Mouse (Mus musculus) urinary bladder, postnatal 25 days (tissue): ENCODE measurements around the gene Ginm1.

ENCODE experiments used
- DNase-seq: peaks from one replicate; pipeline ENCODE4 v3.0.0; 2022; ENCODE audit warnings: low spot score

Ginm1 gene

DNA sequence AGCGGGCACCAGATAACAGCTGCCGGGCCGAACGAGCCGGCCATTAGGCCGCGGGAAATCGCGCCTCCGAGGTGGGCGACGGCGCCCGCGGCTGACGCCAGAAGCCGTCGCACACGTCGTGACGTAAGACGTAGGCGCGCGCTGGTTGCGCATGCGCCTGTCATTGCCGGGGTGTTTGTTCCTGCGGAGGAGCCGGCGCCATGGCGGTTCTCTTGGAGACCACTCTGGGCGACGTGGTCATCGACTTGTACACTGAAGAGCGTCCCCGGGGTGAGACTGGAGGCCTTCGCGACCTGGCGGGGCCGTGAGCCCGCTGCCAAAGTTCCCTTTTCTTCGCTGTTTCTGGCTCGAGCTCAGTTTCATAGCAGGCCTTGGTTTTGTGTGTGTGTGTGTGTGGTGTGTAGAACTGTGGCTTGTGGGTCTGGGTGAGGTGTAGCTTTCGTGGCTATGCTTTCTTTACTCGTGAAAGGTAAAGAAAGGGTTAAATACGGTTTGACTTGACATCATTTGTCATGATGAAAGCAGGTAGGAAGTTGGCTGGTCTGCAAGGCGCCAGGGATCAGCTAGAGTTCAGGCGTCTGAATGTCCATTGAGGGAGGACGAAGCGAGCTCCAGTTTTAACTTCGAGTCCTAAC lies at the start of gene Ginm1, which contains the start of gene Ppil4:
Gene Ginm1 (minus strand): TSS at position 74 of the 635 bp plus-strand sequence.
Gene Ppil4 (plus strand): TSS at position 141 of the 635 bp plus-strand sequence.
- peak; percentile 90 for DNase-seq

DNA sequence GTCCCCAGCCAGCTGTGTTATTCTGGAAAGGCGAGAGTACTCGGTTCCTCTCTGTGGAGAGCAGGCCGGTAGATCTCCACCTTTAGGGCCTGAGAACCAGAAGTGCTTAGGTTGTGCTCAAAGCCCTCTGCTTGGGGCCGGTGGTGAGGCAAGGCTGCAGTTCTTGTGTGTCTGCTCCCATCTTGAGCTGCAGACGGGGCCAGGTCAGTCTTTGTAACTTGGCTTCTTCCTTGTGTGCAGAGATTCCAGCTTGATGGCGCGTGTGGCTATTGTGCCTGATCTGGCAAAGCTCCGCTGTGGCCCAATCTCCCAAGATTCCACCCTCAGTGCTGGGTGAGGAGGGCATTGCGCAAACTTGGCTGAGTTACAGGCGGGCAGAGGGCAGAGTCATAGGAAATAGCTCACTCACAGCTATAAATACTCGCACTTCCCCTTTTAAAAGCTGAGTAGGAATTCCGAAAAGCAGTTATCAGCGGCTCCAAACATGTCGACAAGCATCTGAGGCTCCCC lies 49.0 kb upstream of the Ginm1 start:
- DNase-seq: peak; percentile 57

DNA sequence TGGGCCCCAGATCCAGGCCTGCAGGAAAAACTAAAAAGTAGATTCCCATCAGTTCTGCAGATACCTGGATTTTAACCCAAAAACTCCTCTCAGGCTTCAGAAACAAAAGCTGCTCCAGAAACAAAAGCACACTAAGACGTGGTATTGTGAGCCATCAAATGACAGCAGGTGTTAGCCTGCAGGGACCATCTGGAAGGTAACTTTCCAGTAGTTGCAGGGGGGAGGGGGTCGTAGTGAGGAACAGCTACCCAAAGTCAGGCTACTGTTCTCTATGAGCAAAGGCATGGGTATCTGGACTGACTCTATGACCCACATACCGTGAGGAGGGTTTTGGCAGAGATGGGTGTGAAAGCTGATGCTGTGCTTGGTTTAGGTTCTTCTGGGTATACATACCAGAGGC lies 48.2 kb upstream of the Ginm1 start:
- no peak for DNase-seq

DNA sequence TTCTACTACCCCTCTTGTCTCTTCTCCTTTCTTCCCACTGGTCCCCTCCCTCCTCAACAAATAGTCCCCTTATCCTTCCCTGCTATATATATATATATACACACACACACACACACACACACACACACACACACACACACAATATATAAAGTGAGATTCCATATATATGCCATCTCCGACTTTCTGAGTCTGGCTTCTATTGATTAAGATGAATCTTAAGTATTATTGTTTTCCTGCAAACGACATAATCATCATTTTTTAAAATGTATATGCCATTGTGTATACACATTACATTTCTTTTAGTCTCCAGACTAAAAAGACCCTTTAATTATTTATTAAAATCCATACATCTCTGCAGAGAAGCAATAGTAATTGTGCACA lies 47.7 kb upstream of the Ginm1 start:
- no peak for DNase-seq

DNA sequence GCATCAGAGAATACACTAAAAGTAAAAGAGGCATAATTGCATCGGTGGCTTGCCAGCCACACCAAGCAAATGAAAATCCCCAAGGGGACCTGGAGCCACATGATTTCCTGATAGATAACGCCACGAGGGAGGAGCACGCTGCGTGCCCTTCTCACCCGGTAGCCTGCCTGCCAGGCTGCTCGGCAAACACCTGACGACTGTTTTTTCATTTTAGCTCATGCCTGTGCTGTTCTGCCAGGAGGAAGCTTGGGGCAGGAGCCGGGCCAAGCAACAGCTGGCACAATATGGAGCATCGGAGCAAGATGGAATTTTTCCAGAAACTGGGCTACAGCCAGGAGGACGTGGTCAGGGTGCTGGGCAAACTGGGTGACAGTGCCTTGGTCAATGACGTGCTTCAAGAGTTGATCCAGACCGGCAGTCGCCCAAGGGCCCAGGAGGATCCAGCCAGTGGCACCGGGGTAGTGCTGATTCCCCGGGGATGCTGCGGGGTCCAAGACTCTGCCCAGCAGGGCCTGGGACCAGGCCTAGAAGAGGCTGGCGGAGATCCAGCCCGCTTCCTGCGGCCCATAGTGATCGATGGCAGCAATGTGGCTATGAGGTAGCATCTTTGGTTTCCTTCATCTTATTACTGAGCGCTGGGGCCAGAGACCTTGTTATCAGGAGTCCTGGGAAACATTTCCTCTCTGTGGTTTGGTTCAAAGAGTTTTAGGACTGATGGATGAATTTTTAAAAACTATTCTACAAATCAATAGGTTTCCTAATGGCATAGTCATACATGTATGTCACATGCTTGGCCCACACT lies 47.1 kb upstream of the Ginm1 start:
- no peak for DNase-seq

DNA sequence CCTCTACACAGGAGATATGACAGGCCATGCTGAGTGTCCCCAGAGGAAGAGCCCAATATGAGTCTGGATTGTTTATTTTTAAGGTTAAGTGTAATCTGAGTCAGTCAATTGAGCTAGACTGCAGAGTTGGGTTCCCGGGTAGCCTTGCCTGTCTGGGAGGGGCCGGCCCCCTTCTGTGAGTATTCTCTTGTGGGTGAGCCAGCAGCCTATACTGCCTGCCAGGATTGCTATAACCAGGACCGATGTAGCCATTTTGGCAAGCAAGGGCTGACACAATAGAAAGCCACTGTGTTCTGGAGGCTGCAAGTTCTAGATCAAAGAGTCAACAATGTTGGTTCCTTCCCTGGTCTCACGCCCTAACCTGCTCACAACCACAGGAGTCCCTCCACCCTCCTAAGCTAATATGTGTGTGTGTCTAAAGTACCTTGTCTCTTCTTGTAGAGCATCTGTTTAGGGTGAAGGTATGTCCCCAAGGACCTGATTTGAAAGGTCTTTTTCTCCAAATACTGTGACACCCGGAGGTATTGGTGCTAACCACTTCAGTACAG lies 46.3 kb upstream of the Ginm1 start:
- DNase-seq: no peak

DNA sequence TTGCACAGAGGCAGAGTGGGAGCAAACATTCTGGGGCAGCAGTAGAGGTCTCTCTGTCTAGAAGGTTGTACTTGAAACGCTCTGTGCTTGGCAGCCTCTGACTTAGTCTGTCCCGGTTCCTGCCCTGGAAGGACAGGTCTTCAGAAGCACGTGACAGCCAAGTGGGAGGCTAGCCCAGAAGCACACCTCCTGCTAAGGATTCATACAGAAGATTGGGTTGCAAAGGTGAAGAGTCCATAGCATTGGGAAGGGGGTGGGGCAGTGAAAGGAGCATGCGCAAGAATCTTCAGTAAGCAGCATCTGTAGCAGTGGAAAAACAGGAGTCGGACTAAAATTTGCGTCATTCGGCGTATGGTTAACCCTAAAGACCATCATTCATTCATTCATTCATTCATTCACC lies 45.4 kb upstream of the Ginm1 start:
- DNase-seq: no peak

DNA sequence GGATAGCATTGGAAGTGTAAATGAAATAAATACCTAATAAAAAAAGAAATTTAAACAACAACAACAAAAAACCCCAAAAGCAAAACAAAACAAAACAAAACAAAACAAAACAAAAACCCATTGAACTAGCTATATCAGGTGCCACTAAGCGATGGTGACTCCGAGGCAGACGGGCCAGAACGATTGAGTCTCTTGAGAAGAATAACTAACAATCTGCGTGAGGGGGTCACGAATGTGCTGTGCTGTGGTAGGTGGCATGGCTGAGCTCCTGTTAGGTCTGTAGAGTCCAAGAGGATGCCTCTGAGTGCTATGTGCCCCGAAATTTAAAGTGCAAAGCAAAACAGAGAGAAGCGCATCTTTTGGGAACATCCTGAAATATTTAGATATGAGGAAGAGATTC lies 44.8 kb upstream of the Ginm1 start:
- DNase-seq: no peak

DNA sequence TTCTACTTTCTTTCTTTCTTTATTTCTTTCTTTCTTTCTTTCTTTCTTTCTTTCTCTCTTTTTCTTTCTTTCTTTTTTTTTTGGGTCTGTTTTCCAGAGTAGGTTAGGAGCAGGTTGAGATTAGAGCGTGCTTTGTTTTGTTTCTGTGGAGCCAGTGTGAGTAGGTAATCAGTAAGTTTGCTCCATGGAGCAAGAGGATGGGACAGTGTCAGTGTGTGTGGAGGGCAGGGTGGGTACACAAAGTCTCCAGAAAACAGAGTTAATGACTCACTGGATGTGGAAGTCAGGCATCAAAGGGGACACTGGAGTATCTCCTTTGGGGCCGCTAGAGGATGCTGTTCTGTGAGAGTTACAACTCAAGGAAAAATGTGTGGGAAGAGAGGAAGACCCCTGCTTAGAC lies 44.3 kb upstream of the Ginm1 start:
- DNase-seq: no peak

DNA sequence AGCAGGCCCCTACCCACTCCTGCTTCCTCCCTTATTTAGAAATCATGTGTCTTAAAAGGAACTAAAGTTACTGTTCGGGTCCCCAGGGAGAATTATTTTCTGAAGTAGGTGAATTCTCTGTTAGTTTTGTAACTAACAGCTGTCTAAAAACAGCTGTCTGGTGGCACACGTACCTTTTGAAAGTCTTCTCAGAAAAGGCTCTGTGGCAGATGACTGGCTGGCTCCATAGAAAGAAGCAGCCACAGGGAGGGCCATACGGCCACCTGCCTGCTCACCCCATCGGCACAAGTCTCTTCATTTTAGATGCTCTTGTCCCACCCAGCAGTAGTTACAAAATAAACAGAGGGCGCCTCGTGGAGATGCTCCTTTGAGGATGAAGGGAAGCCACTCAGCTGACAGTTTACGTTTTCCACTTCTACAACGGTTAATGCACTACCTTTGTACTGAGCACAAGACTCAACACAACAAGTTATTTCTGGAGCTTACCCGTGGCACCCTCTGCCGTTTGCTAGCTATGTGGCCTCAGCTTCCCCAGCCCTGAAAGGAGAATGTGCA lies 42.1 kb upstream of the Ginm1 start:
- DNase-seq: no peak

DNA sequence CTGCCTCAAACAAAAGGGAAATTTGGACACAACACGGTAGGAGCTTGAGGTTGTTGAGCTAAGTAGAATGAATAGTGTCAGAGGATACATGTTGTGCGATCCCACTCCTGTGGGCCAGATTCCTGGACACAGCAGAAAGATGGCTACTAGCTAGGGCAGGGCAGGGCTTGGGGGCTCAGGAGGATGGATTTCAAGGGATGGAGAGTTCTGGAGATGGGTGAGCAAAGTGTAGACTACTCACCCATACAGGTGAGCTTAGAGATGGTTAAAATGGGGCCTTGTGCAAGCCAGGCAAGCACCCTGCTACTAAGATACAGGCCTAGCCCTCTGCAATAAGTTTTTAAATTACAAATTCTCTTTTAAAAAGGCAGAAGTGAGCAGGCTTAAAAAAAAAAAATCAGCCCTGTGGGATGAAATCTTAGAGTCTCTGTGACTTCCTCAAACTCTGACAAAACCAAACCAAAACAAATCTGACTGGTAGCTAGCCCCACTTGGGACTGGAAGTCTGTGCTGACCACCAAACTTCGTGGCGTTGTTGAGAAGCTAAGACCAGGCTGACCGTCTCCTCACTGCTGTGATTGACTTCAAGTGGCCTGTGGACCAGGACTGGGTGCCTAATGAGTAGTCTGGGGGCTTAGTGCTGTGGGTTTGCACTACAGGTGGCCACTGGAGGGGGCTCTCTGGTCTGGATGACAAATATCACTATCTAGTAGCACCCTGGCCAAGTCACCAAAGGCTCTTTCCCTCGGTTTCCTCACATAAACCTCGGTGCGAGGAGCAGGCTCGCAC lies 40.9 kb upstream of the Ginm1 start:
- no peak for DNase-seq

DNA sequence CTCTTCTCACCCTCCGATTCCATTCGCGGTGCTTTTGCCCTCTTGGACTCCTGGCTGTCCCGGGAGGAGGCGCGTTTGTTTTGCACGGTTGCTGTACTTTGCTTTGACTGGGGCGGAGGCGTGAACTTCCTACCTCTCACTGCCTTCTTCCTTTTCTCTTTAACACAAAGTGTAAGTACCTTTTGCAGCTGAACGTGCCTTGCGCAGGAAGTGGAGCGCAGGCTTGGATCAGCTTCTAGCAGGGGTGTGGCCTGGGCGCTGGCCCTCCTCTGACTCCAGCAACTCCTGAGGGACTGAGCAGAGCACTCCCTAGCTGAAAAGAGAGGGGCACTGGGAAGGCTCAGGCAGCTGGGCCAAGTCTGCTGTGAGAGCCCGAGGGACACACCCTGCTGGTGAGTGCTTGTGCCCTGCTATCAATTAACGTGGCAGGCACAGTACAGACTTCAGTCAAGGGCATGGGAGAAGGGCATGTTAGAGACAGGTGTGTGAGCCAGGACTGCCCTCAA lies 39.6 kb upstream of the Ginm1 start, which contains the start of gene Zc3h12d:
Gene Zc3h12d (plus strand): TSS at position 300 of the 506 bp plus-strand sequence.
- no peak for DNase-seq

DNA sequence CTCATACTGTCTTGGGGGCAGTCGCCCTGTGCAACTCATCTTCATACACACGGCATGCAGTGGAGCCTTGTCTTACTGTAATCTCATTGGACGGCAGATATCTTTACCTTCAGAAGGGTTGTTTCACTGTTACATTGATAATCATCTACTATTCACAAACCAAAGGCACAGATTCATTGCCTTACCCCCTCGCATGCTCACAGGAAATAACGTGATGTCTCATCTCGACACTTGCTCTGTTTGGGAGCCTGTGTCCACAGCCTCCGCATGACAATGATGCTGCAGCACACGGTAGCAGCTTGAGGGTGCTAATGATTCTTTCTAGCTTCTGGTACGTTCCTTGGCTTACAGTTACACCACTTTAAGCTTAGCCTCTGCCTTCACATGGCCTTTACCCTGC lies 33.5 kb upstream of the Ginm1 start:
- no peak for DNase-seq

DNA sequence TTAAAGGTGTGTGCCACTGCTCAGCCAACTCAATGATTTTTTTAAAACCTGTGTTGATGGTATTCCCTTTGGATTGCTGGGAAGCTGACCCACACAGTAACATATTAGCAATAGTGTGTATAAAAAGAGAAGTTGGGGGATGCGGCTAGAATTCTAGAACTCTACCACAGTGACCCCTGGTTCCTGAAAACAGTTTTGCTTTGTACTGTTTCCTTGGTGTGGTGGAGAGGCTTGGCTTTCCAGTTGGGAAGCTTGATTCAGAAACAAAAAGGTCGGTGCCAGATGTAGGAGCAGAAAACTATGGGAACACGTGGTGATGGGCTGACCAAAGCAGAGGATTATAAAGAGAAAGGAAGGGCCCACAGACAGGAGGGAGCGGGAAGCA lies 32.6 kb upstream of the Ginm1 start:
- DNase-seq: no peak

DNA sequence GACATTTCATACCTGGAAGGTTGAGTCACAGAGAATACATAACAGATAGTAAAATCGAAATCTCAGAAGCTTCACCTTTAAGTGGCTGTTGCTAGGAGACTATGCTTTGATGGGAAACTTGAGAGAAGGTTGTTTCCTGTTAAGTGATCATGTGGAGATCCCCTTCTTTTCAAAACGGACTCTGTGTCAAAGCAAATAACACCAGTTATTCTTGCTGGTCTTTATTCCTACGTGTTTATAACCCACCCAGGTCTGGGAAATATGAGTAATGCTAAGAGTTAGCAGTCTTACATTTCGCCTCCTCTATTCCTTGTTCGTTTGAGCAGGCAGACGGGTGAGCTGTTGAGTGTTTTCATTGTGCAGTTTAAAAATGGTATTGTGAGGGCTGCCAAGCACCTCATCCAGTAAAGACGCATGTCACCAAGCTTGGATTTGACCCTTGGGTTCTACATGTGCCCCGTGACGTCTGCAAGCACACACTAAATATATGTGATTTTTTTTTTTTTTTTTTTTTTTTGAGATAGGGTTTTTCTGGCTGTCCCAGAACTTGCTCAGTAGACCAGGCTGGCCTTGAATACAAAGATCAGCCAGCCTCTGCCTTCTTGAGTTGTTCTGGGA lies 32.1 kb upstream of the Ginm1 start:
- DNase-seq: no peak

DNA sequence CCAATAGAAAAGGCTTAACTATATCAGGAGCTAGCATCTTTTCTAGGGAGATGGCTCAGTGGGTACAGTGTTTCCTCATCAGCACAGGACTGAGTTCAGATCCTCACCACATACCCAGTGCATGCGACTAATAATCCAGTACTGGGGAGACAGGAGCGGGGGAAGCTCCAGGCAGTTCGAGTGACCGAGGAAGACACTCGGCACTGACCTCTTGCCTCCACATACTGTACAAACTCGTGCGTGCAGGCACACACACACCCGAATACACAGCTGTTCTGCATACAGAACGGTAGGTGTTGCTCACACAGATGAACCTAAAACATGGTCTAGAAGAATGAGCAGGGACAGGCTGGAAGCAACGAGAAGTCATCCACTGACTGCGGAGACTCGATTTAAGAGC lies 29.4 kb upstream of the Ginm1 start:
- DNase-seq: no peak

DNA sequence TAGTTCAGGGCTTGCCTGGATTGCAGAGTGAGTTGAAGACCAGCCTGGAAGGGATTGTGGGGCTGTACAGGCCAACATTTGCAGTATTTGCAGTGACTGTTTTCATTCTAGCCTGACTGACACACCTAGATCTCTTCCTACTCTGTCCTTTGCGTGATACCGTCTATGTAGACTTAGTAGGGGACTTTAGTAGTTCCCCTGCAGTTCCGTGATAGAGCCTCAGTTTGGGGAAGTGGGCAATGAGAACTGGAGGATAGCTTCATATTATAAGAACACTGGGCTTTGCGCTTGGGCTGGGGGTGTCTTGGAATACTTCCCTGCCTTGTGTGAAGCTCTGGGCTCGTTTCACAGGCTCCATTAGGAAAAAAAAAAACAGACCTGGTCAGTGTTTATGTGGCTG lies 27.5 kb upstream of the Ginm1 start:
- no peak for DNase-seq

DNA sequence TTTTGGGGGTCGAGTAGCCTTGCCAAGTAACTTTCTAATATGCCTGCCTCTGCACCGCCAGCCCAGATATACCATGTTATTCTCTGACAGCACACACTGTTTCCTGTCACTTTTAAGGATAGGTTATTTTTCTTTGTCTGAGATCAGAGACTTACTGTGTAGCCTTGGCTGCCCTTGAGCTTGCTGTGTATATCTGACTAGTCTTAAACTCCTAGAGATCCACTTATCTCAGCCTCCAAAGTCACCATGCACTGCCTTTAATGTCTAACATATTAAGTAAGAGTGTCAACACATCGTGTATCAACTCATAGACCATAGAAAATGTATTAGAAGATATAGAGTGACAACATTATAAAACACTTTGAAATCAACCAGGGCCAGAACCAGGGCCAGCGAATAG lies 27.0 kb upstream of the Ginm1 start:
- DNase-seq: no peak

DNA sequence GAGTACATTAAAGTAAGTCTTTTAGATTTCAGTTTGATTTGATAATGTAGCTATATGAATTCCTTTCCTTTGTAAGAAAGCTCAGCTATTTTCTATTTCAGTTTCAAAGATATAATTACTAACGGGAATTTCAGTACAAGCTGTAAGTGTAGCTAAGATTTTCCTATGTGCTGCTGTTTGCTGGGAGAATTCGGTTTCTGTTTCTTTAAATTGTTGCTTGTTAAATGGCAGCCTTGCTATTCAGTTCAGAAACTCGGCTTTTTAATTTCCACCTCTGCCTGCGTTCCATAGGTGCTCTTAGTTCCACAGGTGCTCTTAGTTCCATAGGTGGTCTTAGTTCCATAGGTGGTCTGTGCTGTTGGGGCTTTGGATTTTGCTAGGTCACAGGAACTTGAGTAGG lies 26.5 kb upstream of the Ginm1 start:
- DNase-seq: no peak

DNA sequence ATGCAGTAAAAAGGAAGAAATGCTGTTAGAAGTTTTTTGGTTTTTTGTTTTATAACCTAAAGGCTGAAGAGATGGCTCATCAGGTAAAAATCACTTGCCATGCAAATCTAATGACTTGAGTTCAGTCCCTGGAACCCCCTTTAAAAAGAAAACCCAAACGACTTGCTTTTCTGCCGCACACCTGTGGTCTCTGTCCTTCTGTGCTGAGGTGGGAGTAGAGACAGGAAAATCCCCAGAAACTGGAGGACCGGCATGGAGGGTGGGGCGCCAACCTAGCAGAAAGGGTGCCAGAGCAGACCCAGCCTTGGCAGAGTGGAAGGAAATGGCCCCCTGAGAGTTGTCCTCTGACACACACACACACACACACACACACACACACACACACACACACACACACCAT lies 26.1 kb upstream of the Ginm1 start:
- DNase-seq: no peak

DNA sequence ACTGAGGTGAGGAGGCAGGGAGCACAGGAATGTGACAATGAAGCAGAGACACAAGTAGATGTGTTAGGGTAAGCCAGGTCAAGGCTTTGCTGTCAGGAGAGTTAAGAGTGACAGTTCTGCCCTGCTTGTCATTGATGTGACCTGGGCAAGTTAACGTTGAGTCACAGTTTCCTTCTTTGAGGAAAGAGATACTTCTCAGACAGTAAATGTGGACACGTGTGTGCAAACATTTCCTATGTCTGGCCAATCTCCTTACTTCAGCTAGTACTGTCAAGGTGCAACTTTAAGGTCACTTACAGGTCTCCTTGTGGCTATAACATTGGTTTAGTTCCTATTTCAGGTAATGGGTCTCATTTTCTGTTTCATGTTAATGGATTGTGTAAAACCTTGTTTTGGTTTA lies 23.9 kb upstream of the Ginm1 start:
- DNase-seq: no peak
